Mouse (Mus musculus): Measurements from ENCODE around the gene Stt3b. TPM values are rescaled to one million over a fixed set of nuclear protein-coding genes. Genes with fewer than 3 reads are reported as not detected.

The Stt3b gene
- polyA plus RNA-seq, 1 experiment = 50.5 TPM

DNA sequence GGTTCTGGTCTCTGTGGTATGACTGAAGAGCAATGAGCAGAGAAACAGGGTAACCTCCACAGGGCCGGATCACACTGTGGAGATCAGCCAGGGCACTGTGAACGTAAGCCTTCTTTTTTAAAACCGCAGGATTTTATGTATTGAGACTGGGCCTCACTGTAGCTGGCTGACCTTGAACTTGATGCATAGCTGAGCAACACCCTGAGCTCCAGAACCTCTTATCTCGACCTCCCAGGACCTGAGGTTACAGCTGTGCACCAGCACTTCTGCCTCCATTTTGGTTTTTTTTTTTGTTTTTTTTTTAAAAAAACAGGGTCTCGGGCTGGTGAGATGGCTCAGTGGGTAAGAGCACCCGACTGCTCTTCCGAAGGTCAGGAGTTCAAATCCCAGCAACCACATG is 100.5 kb downstream of the Stt3b start:
- no peak for TF ChIP-seq MYOG (IDR thresholded peaks at IDR 0.05; ENCODE audit: control insufficient read depth, extremely low read depth, insufficient read length)
- Histone ChIP-seq H3K79me2 (ENCODE audit: control insufficient read depth, insufficient read depth) (no peaks in the 10 kb centered on the region), H3K79me3 (ENCODE audit: low read depth) (no peaks in the 10 kb centered on the region), H3K27me3 (ENCODE audit: control insufficient read depth, insufficient read depth, insufficient read length) (no peaks in the 10 kb centered on the region), H3ac (ENCODE audit: control insufficient read depth, insufficient read length, low read depth) (no peak overlapping the region), H3K4me3 (ENCODE audit: insufficient read depth, poor library complexity, severe bottlenecking) (no peak overlapping the region), H3K36me3 (ENCODE audit: control insufficient read depth, insufficient read depth) (no peaks in the 10 kb centered on the region)

DNA sequence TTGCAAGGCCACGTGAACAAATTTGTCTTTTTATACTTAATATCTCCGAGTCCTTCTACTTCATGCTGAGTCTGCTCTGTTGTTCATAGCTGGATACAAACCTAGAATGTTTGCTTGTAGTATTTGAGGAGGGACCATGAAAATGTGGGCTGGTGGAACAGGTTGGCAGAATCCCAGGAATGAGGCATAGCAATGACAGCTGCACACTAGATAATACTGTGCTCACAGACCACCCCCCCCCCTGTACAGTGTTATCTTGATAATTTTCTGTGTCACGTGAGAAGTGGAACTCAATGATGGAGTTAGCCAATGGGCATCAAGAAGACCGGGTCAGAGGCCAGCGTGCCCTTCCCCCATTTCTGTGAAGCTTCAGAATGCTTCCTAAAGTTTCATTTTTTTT is 104.0 kb downstream of the Stt3b start:
- TF ChIP-seq MAX (IDR thresholded peaks at IDR 0.05) (no peak), CTCF (IDR thresholded peaks at IDR 0.05; ENCODE audit: control insufficient read depth, insufficient read depth, insufficient read length) (no peak), MYOG (IDR thresholded peaks at IDR 0.05; ENCODE audit: control insufficient read depth, extremely low read depth, insufficient read length) (no peak), MYOD1 (IDR thresholded peaks at IDR 0.05; ENCODE audit: control insufficient read depth, insufficient read length, low read depth) (no peak), CEBPB (IDR thresholded peaks at IDR 0.05; ENCODE audit: low read depth) (no peak), USF1 (IDR thresholded peaks at IDR 0.05; ENCODE audit: low read depth) (no peak), FOSL1 (IDR thresholded peaks at IDR 0.05; ENCODE audit: insufficient read depth, low read length, poor library complexity, severe bottlenecking) (no peak)

DNA sequence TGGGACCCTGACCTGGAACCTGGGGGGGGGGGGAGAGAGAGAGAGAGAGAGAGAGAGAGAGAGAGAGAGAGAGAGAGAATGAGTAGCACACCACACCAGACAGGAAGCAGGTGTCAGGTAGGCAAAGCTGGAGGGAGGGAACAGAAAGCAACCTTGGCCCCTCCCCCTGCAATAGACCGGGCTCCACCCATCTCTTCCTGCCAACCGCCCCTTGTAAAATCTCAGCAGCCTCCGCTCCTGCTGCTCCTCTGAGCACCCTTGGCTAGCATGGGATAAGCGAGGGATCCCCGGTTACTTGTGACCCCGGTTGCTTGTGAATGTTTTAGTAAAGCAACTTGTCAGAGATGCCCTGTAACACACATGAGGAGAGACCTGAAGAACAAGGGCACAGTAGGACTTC is 104.7 kb downstream of the Stt3b start:
- TF ChIP-seq MYOD1 (IDR thresholded peaks at IDR 0.05; ENCODE audit: control insufficient read depth, insufficient read length, low read depth) (no peak), CEBPB (IDR thresholded peaks at IDR 0.05; ENCODE audit: low read depth) (no peak), MAX (IDR thresholded peaks at IDR 0.05) (no peak), MYOG (IDR thresholded peaks at IDR 0.05; ENCODE audit: control insufficient read depth, extremely low read depth, insufficient read length) (no peak), USF1 (IDR thresholded peaks at IDR 0.05; ENCODE audit: low read depth) (no peak), FOSL1 (IDR thresholded peaks at IDR 0.05; ENCODE audit: insufficient read depth, low read length, poor library complexity, severe bottlenecking) (no peak), CTCF (IDR thresholded peaks at IDR 0.05; ENCODE audit: control insufficient read depth, insufficient read depth, insufficient read length) (no peak)
- Histone ChIP-seq H3K79me3 (ENCODE audit: low read depth) (no peaks in the 10 kb centered on the region), H3ac (ENCODE audit: control insufficient read depth, insufficient read length, low read depth) (no peak overlapping the region), H3K36me3 (ENCODE audit: control insufficient read depth, insufficient read depth) (no peaks in the 10 kb centered on the region), H3K79me2 (ENCODE audit: control insufficient read depth, insufficient read depth) (no peaks in the 10 kb centered on the region), H3K4me3 (ENCODE audit: insufficient read depth, poor library complexity, severe bottlenecking) (no peak overlapping the region), H3K27me3 (ENCODE audit: control insufficient read depth, insufficient read depth, insufficient read length) (no peaks in the 10 kb centered on the region)

More for the DNA sequence above, 104.0 kb downstream of the Stt3b start:
- Histone ChIP-seq H3ac (ENCODE audit: control insufficient read depth, insufficient read length, low read depth) (no peak overlapping the region), H3K36me3 (ENCODE audit: control insufficient read depth, insufficient read depth) (no peaks in the 10 kb centered on the region), H3K79me2 (ENCODE audit: control insufficient read depth, insufficient read depth) (no peaks in the 10 kb centered on the region), H3K27me3 (ENCODE audit: control insufficient read depth, insufficient read depth, insufficient read length) (no peaks in the 10 kb centered on the region), H3K4me3 (ENCODE audit: insufficient read depth, poor library complexity, severe bottlenecking) (no peak overlapping the region), H3K79me3 (ENCODE audit: low read depth) (no peaks in the 10 kb centered on the region)

DNA sequence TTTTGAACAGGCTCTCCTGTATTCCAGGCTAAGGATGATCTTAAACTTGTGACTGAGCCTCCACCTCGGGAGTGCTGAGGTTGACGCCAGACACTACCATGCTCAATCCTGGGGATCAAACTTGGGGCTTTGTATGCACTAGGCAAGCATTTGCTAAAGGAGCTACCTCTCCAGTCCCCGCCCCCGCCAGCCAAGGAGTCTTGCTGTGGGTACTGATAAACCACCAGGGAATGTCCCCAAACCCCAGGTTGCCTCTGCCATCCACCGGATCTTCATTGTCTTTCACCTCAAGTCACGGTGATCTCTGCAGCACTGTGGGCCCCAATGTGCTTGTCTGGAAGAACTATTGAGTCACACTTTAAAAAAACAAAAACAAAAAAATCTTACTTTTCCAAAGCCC is 107.1 kb downstream of the Stt3b start:
- Histone ChIP-seq H3K27me3 (ENCODE audit: control insufficient read depth, insufficient read depth, insufficient read length) (no peaks in the 10 kb centered on the region), H3K36me3 (ENCODE audit: control insufficient read depth, insufficient read depth) (no peaks in the 10 kb centered on the region), H3K4me3 (ENCODE audit: insufficient read depth, poor library complexity, severe bottlenecking) (no peak overlapping the region), H3K79me2 (ENCODE audit: control insufficient read depth, insufficient read depth) (no peaks in the 10 kb centered on the region), H3K79me3 (ENCODE audit: low read depth) (no peaks in the 10 kb centered on the region), H3ac (ENCODE audit: control insufficient read depth, insufficient read length, low read depth) (no peak overlapping the region)
- TF ChIP-seq USF1 (IDR thresholded peaks at IDR 0.05; ENCODE audit: low read depth) (no peak), CEBPB (IDR thresholded peaks at IDR 0.05; ENCODE audit: low read depth) (no peak), CTCF (IDR thresholded peaks at IDR 0.05; ENCODE audit: control insufficient read depth, insufficient read depth, insufficient read length) (no peak), MYOG (IDR thresholded peaks at IDR 0.05; ENCODE audit: control insufficient read depth, extremely low read depth, insufficient read length) (no peak), MYOD1 (IDR thresholded peaks at IDR 0.05; ENCODE audit: control insufficient read depth, insufficient read length, low read depth) (no peak), MAX (IDR thresholded peaks at IDR 0.05) (no peak), FOSL1 (IDR thresholded peaks at IDR 0.05; ENCODE audit: insufficient read depth, low read length, poor library complexity, severe bottlenecking) (no peak)

DNA sequence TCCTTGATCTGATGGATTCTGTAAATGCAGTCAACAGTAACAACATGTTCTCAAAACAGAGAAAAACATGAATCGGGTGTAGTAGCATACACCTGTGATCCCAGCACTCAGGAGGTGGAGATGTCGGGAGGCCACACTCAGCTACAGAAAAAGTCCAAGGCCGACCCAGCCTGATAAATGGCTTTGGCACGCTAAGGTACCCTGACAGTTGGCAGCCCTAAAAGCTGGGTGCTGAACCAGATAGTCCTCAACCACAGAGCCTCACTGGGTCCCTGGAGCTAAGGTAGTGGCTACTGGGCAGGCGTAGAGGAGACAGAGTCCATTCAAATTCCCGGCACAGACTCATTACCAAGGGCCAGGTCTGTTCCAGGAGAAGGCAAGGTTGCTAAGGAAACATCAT is 109.0 kb downstream of the Stt3b start:
- H3K79me2 ChIP-seq (ENCODE audit: control insufficient read depth, insufficient read depth) = no peaks in the 10 kb centered on the region
- H3K36me3 ChIP-seq (ENCODE audit: control insufficient read depth, insufficient read depth) = no peaks in the 10 kb centered on the region
- H3K4me3 ChIP-seq (ENCODE audit: insufficient read depth, poor library complexity, severe bottlenecking) = no peak overlapping the region
- TF ChIP-seq MAX (IDR thresholded peaks at IDR 0.05) = no peak
- no peak for TF ChIP-seq MYOD1 (IDR thresholded peaks at IDR 0.05; ENCODE audit: control insufficient read depth, insufficient read length, low read depth)
- TF ChIP-seq MYOG (IDR thresholded peaks at IDR 0.05; ENCODE audit: control insufficient read depth, extremely low read depth, insufficient read length) = no peak
- no peak for TF ChIP-seq USF1 (IDR thresholded peaks at IDR 0.05; ENCODE audit: low read depth)
- no peak for TF ChIP-seq CEBPB (IDR thresholded peaks at IDR 0.05; ENCODE audit: low read depth)
- no peak for TF ChIP-seq FOSL1 (IDR thresholded peaks at IDR 0.05; ENCODE audit: insufficient read depth, low read length, poor library complexity, severe bottlenecking)
- no peak for TF ChIP-seq CTCF (IDR thresholded peaks at IDR 0.05; ENCODE audit: control insufficient read depth, insufficient read depth, insufficient read length)
- no peaks in the 10 kb centered on the region for H3K79me3 ChIP-seq (ENCODE audit: low read depth)
- no peaks in the 10 kb centered on the region for H3K27me3 ChIP-seq (ENCODE audit: control insufficient read depth, insufficient read depth, insufficient read length)
- H3ac ChIP-seq (ENCODE audit: control insufficient read depth, insufficient read length, low read depth) = no peak overlapping the region

DNA sequence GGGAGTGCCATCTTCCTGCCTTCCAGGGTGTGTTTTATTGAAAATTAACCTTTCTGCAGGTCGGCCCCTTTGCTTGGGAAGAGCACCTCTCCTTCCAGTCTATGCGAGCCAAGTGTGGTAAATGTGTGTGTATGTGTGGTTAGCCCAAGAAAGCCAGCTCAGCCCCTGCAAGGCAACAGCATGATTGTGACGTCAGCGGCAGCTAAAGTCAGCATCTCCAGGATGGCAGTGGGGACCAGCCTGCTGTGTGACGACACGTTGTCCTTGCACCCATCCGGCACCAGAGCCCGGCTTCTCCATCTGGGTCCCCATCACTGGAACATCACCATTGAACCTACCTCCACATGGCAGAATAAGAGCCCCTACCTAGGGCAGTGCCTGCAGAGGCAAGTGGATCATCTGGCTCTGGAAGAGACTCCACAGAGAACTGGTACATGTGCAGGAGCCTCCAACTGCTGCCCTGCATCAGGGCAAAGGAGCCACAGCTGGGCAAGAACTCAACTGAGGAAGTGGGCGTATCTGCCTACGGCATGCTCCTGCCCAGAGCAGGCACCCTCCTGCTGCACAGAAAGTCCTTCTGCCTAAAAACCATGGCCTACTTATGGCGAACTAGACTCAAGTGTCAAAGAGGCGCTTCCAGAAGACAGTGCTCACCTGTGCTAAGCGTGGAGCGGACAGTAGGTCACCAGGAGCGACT is 109.9 kb downstream of the Stt3b start:
- no peaks in the 10 kb centered on the region for H3K36me3 ChIP-seq (ENCODE audit: control insufficient read depth, insufficient read depth)
- H3K79me2 ChIP-seq (ENCODE audit: control insufficient read depth, insufficient read depth) = no peaks in the 10 kb centered on the region
- TF ChIP-seq USF1 (IDR thresholded peaks at IDR 0.05; ENCODE audit: low read depth) (no peak), MAX (IDR thresholded peaks at IDR 0.05) (no peak), CTCF (IDR thresholded peaks at IDR 0.05; ENCODE audit: control insufficient read depth, insufficient read depth, insufficient read length) (no peak), FOSL1 (IDR thresholded peaks at IDR 0.05; ENCODE audit: insufficient read depth, low read length, poor library complexity, severe bottlenecking) (no peak), MYOG (IDR thresholded peaks at IDR 0.05; ENCODE audit: control insufficient read depth, extremely low read depth, insufficient read length) (no peak), CEBPB (IDR thresholded peaks at IDR 0.05; ENCODE audit: low read depth) (no peak), MYOD1 (IDR thresholded peaks at IDR 0.05; ENCODE audit: control insufficient read depth, insufficient read length, low read depth) (no peak)
- H3K27me3 ChIP-seq (ENCODE audit: control insufficient read depth, insufficient read depth, insufficient read length) = no peaks in the 10 kb centered on the region
- no peak overlapping the region for H3ac ChIP-seq (ENCODE audit: control insufficient read depth, insufficient read length, low read depth)
- no peaks in the 10 kb centered on the region for H3K79me3 ChIP-seq (ENCODE audit: low read depth)
- no peak overlapping the region for H3K4me3 ChIP-seq (ENCODE audit: insufficient read depth, poor library complexity, severe bottlenecking)

Measured in C2C12 (cell line).